Mouse (Mus musculus): ENCODE measurements around the gene Larp7. TPM values are rescaled to one million over a fixed set of nuclear protein-coding genes. Genes with fewer than 3 reads are reported as not detected.

Gene Larp7
- polyA plus RNA-seq, 1 experiment, result 14.7 TPM

DNA sequence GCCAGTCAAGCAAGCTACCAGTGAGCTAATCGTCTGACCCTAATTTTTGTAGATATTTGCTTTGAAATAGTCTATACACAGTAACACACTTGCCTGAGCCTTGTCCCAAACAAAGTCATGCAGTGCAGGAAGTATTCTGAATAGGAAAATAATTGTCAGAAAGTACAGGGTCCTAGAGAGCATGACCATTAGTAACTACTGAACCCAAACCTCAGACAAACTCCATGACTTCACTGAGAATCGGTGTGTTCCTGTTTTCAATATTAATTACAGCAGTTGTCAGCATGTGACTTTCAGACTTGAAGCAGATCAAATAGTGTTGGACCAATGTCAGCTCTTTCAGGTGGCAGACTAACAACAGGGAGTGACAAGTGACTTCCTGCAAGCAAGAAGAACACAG is 39.5 kb downstream of the Larp7 start:
- no peak for DNase-seq (ENCODE audit: extremely low spot score in 1 of 2, low spot score in 1 of 2)

DNA sequence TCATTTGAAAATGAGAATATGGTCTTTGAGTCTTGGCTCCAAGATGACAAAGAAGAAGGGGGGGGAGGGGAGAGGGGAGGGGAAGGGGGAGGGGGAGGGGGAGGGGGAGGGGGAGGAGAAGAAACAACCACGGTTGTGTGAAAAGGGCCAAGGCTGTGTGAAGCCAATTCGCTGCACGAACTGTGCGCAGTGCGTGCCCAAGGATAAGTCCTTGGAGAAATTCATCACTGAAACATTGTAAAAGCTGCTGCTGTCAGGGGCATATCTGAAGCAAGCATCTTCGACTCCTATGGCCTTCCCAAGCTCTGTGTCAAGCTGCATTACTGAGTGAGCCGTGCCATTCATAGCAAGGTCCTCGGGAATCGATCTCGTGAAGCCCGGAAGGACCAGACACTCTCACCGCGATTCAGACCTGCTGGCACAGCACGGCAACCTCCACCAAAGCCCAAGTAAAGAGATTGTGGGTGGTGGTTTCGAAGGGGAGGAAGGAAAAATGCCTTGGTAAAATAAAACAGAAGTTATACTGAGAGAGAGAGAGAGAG is 40.3 kb downstream of the Larp7 start:
- DNase-seq (ENCODE audit: extremely low spot score in 1 of 2, low spot score in 1 of 2), result no peak

DNA sequence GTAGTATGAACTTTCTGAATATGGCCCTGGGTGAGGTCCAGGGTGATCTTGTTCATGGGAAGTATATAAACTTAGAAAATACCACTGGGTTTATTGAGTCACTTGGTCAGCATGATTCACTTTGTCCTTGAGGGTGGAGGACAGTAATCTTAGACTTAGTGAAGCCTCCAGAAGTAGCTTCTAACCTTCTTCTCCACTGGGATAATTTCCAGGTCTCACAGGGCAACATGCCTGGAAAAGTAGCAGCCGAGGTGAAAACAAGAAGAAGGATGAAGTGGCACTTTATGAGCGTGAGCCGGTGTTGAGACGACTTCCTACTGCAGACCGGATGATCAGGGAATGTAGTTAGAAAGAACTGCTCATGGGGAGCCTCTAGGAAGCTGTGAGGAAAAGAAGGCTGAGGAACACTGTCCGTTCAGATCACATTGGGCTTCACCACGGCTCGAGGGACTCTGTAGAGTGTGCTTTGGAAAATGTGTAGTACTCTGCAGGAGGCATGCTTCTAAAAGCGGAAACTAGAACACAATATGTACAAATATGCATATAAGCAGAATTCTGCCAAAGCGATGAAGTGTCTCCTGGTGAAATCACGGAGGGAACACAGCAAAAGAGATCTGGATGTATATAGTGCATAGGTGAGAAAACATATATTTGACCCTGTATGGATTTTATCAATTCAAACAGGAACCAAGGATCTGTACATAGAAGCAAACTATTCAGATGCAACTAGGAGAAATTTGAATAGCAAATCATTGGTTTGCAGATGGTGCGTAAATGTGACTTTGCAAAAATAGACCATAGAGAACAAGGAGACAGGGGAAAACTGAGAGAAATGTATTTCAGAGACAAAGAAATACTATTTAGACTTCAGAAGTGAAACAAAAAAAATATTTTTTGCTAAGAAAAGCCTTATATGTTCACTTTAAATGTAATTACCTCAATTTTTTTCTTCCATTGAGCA is 41.1 kb downstream of the Larp7 start:
- DNase-seq (ENCODE audit: extremely low spot score in 1 of 2, low spot score in 1 of 2), result peak in 1 of 2 experiments; percentile 35

DNA sequence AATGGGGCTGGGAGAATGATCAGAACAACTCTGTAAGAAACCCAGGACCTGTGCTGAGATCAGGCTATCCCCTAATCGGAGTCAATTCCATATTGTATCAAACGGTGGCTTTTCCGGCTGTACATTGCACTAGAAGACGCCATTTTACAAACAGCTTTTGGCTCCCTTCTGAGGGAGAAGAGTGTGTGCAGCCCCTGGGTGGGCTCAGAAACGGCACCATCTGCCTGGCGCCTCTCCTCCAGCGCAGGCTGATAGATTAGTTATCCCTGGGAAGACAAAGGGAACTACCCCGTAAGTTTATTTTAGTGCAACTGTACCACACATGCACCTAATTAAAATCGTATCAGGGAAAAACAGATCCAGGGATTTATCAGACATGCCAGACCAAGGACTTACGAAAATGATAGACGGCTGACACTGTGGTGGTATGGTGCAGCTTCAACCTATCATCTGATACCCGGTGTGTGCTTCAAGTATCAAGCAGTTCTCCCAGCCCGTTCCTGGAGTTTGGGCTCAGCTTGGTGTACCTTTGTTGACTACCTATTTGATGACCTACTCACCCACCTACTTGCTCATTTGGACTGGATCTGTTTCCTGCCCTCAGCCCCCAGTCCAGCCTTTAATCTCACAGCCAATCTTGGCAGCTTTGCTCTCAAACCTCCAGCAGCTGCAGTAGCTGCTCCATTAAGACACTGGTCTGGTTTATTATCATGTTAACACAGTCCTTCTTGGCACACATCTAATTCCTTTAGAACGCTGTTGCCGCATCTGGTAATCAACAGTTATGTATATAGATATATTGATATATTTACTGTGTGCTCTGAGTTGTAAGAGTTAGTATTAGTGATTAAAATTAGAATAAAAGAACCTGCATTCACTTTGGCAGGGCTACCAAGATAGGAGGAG is 45.0 kb downstream of the Larp7 start:
- DNase-seq (ENCODE audit: extremely low spot score in 1 of 2, low spot score in 1 of 2), result no peak

DNA sequence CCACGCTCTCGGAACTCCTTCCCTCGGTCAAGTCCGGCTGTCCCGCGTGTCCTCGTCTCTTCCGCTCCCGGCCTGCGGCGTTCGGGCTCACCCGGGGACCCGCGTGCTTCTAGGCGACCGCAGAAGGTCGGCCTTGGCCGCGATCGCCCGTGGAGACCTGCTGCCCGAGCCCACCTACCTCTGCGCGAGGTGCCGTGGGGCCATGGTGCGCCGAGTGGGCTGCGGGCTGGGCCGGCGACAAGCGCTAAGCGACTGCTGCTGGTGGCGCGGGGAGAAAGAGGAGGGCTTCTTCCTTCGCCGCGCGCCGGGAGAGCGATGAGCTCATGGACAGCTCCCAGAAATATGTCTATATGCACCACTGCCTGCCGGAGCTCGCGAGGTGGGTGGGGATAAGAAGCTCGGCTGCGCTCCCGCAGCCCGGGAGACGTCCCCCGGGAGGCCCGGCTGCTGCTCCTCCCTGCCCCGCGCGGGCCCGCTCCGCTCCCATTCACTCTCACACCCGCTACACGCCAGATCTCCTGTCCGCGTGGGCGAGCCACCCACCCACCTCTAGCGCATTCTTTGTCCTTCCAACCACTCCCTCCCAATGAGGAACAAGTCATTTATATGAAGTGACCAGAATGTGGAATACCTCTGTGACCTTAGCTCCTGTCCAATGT is 54.3 kb downstream of the Larp7 start, which contains the start of gene Ank2:
Gene Ank2, minus strand, starts transcription at position 609 of the 659 bp plus-strand sequence.
- peak; percentile 38 to 77 for DNase-seq (ENCODE audit: extremely low spot score in 1 of 2, low spot score in 1 of 2)

DNA sequence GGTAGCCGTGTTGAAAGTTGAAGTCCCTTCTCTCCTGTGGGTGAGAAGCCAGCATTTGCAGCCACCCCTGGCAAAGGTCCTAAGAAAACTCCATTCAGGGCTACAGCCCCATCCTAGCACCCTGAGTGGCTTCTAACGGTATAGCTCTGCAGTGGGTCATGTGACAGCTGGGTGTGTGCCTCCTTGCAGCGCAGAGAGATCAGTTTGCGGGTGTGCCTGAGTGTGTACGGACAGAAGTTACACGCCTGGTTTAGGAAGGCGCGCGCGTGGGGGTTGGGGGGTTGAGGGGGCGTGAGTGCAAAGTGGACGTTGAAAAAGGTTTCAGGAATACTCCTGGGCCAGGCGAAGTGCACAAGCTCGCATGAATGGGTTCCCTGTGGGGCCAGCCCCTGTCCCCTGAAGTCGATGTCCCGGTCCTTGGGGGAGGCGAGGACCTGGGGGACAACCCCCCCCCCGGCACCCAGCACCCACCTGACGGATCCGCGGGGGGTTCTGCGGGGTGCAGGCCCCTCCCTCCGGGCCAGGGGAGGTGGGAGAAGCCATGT is 54.9 kb downstream of the Larp7 start:
- peak; percentile 27 to 58 for DNase-seq (ENCODE audit: extremely low spot score in 1 of 2, low spot score in 1 of 2)

DNA sequence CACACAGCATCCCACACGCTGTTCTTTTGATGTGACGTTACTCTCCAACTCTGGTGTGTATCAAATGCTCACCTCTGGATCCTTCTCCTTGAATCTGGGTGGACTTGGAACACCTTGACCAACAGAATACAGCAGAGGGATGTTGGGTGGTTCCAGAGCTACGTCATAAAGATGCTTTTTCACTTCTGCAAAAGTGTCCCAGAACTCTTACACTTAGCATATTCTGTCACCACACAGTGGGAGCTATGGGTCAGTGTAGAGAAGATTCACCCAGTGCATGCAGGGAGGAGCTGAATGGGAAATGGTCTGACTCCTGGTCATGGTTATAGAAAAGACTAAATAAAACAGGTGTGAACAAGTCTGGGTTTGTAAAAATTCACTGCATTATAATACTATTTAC is 60.5 kb downstream of the Larp7 start:
- no peak for DNase-seq (ENCODE audit: extremely low spot score in 1 of 2, low spot score in 1 of 2)

DNA sequence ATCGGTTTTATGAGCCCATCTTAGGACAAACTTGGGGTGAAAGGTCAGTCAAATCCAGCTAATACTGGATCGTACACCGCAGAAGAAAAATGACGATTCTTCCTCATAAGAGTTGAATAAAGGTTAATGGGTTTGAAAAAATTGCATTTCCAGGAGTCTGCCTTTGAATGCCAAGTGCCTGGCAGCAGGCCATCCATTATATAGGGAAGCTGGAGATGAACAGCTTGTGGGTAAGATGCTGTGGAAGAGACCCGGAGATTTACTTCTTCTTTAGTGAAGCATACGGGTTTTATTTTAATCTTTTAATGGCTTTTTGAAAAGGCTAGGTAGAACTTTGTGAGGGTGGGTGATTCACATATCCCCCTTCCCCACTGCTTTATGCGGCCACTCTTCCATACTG is 65.8 kb downstream of the Larp7 start:
- peak in 1 of 2 experiments; percentile 43 for DNase-seq (ENCODE audit: extremely low spot score in 1 of 2, low spot score in 1 of 2)

Other genes with a start within 250 kb of the Larp7 start
- 380 and 402 TPM in 2 replicates for gene Ank2, start 54.0 kb downstream of the Larp7 start, polyA plus RNA-seq (2012; rRNA removed)
- 6.0 and 7.6 TPM in 2 replicates for gene Zgrf1, start 140 bp upstream of the Larp7 start, polyA plus RNA-seq (2012; rRNA removed)
- 0.62 and 1.1 TPM in 2 replicates for gene Neurog2, start 79.8 kb upstream of the Larp7 start, polyA plus RNA-seq (2012; rRNA removed)
- gene Alpk1, start 227.2 kb upstream of the Larp7 start, polyA plus RNA-seq (2012; rRNA removed), result 3.6 and 4.2 TPM in 2 replicates
- 6.6 and 7.7 TPM in 2 replicates for gene Tifa, start 236.5 kb upstream of the Larp7 start, polyA plus RNA-seq (2012; rRNA removed)

All from frontal cortex, adult 2 months (tissue).